Mouse (Mus musculus): ENCODE measurements around the gene Acaa1a. TPM values are rescaled to one million over a fixed set of nuclear protein-coding genes. Genes with fewer than 3 reads are reported as not detected.

Gene Acaa1a
- 0.59 TPM for polyA plus RNA-seq (2014; fragmentation: Illumina TruSeq; extraction: RNeasy Lipid Tissue Mini Kit (QIAGEN cat#74804); ENCODE audit: low read depth, low replicate concordance)

DNA sequence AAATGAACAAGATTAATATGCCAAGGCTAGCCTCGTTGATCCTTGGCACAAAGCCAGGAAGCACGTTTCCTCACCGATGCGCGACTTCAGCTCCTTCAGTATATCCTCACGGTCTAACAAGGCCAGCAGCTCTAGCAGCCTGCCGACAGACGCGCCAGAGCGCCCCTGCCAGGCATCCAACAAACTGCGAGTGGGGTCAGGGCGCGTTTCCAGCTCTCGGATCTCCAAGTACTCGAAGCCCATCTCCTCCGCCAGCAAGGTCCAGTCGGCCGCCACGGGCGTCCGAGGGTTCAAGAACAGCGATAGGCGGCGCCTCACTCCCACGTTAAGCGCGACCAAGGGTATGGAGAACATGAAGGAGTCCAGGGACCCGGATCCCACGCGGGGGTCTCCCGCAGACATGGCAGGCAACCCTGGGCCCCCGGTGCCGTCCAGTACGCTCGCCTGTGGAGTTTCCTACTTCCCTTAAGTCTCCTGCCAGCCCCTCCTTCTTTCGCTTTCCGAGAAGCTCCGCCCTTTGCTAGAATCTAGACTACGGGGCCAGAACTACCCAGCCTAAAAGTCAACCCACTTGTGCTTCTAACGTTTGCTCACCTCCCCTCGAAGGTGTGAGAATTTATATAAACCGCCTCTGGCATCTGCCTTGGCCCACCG is at the start of gene Acaa1a:
TSS of gene Acaa1a (plus strand) at position 119 of the 654 bp plus-strand sequence.

DNA sequence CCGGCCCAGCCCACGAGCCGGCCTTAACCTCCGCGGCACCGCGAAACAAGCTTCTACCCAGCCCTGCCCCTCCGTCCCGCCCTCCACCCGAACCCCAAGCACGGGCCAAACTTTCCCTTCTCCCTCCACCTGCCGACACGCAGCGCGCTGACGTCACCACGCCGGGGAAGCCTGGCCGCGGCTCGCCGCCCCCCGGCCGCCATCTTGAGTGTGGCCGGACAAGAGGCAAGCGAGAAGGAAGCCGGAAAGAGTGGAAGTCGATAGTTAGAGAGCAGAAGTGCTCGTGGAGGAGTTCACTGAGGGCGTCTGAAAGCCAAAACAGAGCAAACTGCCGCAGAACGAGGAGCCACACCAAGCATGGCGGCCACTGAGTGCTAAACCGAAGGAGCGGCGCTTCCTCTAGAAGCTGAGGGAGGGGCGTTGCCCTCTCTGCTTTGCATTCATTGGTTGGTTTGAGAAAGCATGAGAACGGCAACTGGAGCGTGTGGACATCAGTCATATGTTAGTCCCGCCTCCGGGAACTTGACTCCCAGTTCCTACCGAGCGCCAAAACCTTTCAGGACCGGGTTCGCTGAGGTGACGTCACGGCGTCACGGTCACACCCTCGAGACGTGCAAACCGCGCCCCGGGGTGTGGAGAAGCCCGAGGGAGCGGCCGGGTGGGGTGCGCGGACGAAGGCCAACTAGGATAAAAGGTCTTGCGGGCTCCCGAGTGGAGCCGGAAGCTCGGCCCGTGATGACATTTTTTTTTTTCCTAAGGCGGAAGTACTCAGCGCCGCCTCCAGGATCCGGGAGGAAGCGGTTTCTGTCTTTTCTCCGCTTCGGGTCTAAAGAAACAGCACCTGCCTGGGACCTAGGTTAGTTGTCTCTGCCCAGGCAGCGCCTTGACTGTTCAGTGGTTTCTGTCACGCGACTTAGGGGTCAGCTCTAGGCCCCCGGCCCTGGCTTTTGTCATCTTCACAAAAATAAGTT is 16.9 kb upstream of the Acaa1a start, which contains the start of gene Oxsr1:
TSS of gene Oxsr1 (minus strand) at position 139 of the 971 bp plus-strand sequence.

DNA sequence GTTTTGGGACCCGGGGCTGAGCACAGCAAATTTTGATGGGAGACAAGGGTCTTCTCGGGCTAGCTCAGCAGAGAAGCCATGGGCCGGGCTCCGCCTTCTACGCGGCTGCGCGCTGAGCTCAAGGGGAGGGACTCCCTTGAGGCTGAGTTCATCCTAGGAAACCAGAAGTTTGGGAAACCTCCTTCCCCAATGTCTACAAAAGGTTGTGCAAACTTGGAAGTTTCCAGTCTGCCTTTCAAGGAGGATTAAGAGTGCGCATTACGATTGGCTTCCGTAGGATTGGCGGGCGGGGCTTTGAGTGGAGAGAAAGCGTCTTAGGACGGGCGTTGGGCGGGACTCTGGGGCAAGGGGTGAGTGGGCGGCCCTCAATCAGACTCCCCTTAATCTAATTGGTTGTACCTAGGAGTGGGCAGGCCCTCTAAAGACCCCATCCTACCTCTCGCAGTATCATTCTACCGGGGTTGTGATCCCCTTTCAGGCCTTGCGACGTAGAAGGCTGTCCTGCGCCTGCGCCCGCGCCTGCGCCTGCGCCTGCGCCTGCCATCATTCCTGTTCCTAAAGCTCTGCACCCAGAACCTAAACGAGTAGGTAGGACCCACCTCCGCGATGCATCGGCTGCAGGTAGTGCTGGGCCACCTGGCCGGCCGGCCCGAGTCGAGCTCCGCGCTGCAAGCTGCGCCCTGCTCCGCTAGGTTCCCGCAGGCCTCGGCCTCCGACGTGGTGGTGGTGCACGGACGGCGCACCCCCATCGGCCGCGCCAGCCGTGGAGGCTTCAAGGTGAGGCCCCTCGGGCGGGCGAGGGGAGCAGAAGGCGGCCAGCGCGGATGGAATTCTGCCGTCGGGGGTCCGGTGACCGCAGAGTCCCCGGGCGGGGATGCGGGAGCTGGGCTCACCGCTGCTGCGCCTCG is 1.7 kb downstream of the Acaa1a start, which contains the start of gene Myd88:
TSS of gene Myd88 (minus strand) at position 503 of the 908 bp plus-strand sequence.

DNA sequence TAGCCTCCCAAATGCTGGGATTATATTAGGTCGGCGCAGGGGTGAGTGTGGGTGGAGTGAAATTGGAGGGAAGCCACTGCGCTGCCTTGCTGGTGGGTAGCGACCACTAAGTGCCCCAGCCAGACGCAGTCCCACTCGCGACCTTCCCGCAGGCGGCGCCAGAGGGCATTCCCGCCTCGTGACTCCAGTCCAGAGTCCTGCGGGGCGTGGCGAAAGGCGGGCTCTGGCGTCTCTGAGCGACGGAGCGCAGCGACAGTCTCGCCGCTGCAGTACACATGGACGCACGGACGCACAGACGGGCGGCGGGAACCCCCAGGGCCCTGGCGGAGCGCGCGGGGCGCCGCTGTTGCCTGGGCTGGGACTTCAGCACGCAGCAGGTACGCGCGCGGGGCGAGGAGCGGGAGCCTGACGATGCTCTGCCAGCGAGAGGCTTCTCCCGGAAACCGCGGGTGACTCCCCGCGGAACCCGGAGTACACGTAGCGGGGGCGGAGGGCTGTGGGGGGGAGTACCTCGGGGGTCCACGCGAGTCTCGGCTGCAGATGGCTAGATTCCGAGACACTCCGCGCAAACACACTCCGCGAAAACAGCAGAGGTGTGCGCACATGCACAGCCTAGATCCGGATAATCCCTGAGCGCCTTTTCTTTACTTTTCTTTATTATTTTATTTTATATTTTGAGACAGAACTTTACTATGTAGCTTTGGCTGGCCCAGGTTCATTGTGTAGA is 18.0 kb downstream of the Acaa1a start, which contains the start of gene Xylb:
TSS of gene Xylb (plus strand) at position 51 of the 727 bp plus-strand sequence.

DNA sequence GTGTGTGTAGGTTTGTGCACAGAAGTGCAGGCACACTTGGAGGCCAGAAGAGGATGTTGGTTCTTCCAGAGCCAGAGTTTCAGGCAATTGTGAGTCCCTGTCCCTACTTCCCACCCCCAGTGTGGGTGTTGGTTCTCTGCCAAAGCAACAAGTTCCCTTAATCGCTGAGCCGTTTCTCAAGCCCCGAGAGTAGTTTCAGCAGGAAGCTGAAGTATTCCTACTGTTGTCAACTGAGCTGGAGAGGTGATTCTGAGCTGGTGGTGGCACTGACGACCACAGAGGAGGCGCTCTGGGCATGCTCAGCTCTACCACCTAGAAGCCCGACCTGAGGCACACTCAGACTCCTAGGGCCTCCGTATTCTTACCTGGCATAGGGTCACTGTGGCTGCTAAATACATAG is 25.8 kb downstream of the Acaa1a start, which contains the start of gene Slc22a14:
TSS of gene Slc22a14 (minus strand) at position 270 of the 400 bp plus-strand sequence.

Other genes starting within 250 kb of the Acaa1a start
- gene Plcd1, start 246.2 kb upstream of the Acaa1a start, polyA plus RNA-seq (2014; fragmentation: Illumina TruSeq; extraction: RNeasy Lipid Tissue Mini Kit (QIAGEN cat#74804); ENCODE audit: low read depth, low replicate concordance) = 0.53 TPM
- 4.4 TPM for gene Dlec1, start 237.2 kb upstream of the Acaa1a start, polyA plus RNA-seq (2014; fragmentation: Illumina TruSeq; extraction: RNeasy Lipid Tissue Mini Kit (QIAGEN cat#74804); ENCODE audit: low read depth, low replicate concordance)
- not detected for gene Acaa1b, start 182.6 kb upstream of the Acaa1a start, polyA plus RNA-seq (2014; fragmentation: Illumina TruSeq; extraction: RNeasy Lipid Tissue Mini Kit (QIAGEN cat#74804); ENCODE audit: low read depth, low replicate concordance)
- not detected for gene Gm47289, start 180.5 kb upstream of the Acaa1a start, polyA plus RNA-seq (2014; fragmentation: Illumina TruSeq; extraction: RNeasy Lipid Tissue Mini Kit (QIAGEN cat#74804); ENCODE audit: low read depth, low replicate concordance)
- gene Slc22a13, start 130.6 kb upstream of the Acaa1a start, polyA plus RNA-seq (2014; fragmentation: Illumina TruSeq; extraction: RNeasy Lipid Tissue Mini Kit (QIAGEN cat#74804); ENCODE audit: low read depth, low replicate concordance) = not detected
- gene Oxsr1, start 17.2 kb upstream of the Acaa1a start, polyA plus RNA-seq (2014; fragmentation: Illumina TruSeq; extraction: RNeasy Lipid Tissue Mini Kit (QIAGEN cat#74804); ENCODE audit: low read depth, low replicate concordance) = 13.5 TPM
- 5.8 TPM for gene Myd88, start 1.7 kb downstream of the Acaa1a start, polyA plus RNA-seq (2014; fragmentation: Illumina TruSeq; extraction: RNeasy Lipid Tissue Mini Kit (QIAGEN cat#74804); ENCODE audit: low read depth, low replicate concordance)
- gene Xylb, start 17.7 kb downstream of the Acaa1a start, polyA plus RNA-seq (2014; fragmentation: Illumina TruSeq; extraction: RNeasy Lipid Tissue Mini Kit (QIAGEN cat#74804); ENCODE audit: low read depth, low replicate concordance) = 3.6 TPM
- gene Slc22a14, start 25.9 kb downstream of the Acaa1a start, polyA plus RNA-seq (2014; fragmentation: Illumina TruSeq; extraction: RNeasy Lipid Tissue Mini Kit (QIAGEN cat#74804); ENCODE audit: low read depth, low replicate concordance) = 251 TPM
- 0.22 TPM for gene Acvr2b, start 62.4 kb downstream of the Acaa1a start, polyA plus RNA-seq (2014; fragmentation: Illumina TruSeq; extraction: RNeasy Lipid Tissue Mini Kit (QIAGEN cat#74804); ENCODE audit: low read depth, low replicate concordance)
- gene Exog, start 105.3 kb downstream of the Acaa1a start, polyA plus RNA-seq (2014; fragmentation: Illumina TruSeq; extraction: RNeasy Lipid Tissue Mini Kit (QIAGEN cat#74804); ENCODE audit: low read depth, low replicate concordance) = 2.8 TPM
- 0.07 TPM for gene Scn5a, start 239.3 kb downstream of the Acaa1a start, polyA plus RNA-seq (2014; fragmentation: Illumina TruSeq; extraction: RNeasy Lipid Tissue Mini Kit (QIAGEN cat#74804); ENCODE audit: low read depth, low replicate concordance)